Mouse (Mus musculus) midbrain, embryonic 14.5 days (tissue): ENCODE data around the gene Nfatc4. TPM values are rescaled to one million over a fixed set of nuclear protein-coding genes. Genes with fewer than 3 reads are reported as not detected.

Source experiments
- ATAC-seq: fragments of 200-750 bp; cut with Nextera tagmentation; 2 replicates; pipeline ENCODE4 v1.8.0; 2017; ENCODE audit warnings: moderate number of reproducible peaks, moderate library complexity; ENCODE audit not compliant: low FRiP score, low TSS enrichment
- DNase-seq: peaks from one replicate; pipeline ENCODE4 v3.0.0-alpha.2; 2015
- H3K27ac ChIP-seq: fragments of 300-500 bp; sonication (generic); replicated peaks from 2 replicates; pipeline ENCODE4 v1.5.1; 2014; ENCODE audit warnings: mild to moderate bottlenecking, low read depth, low read length, moderate library complexity
- H3K27me3 ChIP-seq: fragments of 300-500 bp; sonication (generic); 2 replicates; pipeline ENCODE4 v1.6.1; 2014; ENCODE audit warnings: low read length, control low read depth, mixed read lengths; ENCODE audit not compliant: control insufficient read depth, insufficient read depth
- H3K36me3 ChIP-seq: fragments of 300-500 bp; sonication (generic); 2 replicates; pipeline ENCODE4 v1.6.1; 2014; ENCODE audit warnings: low read length, control low read depth; ENCODE audit not compliant: control insufficient read depth, insufficient read depth
- H3K4me1 ChIP-seq: fragments of 300-500 bp; sonication (generic); 2 replicates; pipeline ENCODE4 v1.6.1; 2014; ENCODE audit warnings: mild to moderate bottlenecking, antibody characterized with exemption, low read length, control low read depth; ENCODE audit not compliant: control insufficient read depth, insufficient read depth
- H3K4me2 ChIP-seq: fragments of 300-500 bp; sonication (generic); 2 replicates; pipeline ENCODE4 v1.6.1; 2014; ENCODE audit warnings: mild to moderate bottlenecking, low read length, moderate library complexity
- H3K4me3 ChIP-seq: fragments of 300-500 bp; sonication (generic); replicated peaks from 2 replicates; pipeline ENCODE4 v1.5.1; 2014; ENCODE audit warnings: low read depth, low read length
- H3K9ac ChIP-seq: fragments of 300-500 bp; sonication (generic); replicated peaks from 2 replicates; pipeline ENCODE4 v1.6.1; 2014; ENCODE audit warnings: mild to moderate bottlenecking, low read length, moderate library complexity
- H3K9me3 ChIP-seq: fragments of 300-500 bp; sonication (generic); 2 replicates; pipeline ENCODE4 v1.6.1; 2016; ENCODE audit warnings: low read length, control low read depth, mixed read lengths; ENCODE audit not compliant: control insufficient read depth
- WGBS: fragments of 180-500 bp; shearing (Covaris S2); extraction: QIAGEN DNeasy Blood & Tissue Kit; methylation state at CpG from one replicate; pipeline ENCODE4 v1.1.7; 2014; 5-methylcytosine and 5-hydroxymethylcytosine counted together
- polyA plus RNA-seq: library from polyadenylated mRNA; unstranded; fragments of >200 nt; fragmentation: Nextera tagmentation; extraction: Ambion mirVana; gene quantifications from 2 replicates; pipeline ENCODE4 v1.2.1, GENCODE M21; 2014

Nfatc4 gene
- polyA plus RNA-seq, 1 experiment from 2014 or later, result 8.7 TPM

- 97% methylated on average over 6 of the region's 6 CpGs for WGBS
Measured at GRCm38 (mm10) chr14:55869538-55869937, 46.6 kb downstream of the Nfatc4 start.

GRCm38 (mm10) chr14:55872039-55872438 is 49.1 kb downstream of the Nfatc4 start:
- WGBS, result 89% methylated on average over 12 of the region's 12 CpGs
- Histone ChIP-seq H3K9me3 (no peaks in the 10 kb centered on the region), H3K36me3 (peaks cover 57% of the 10 kb centered on the region), H3K4me3 (no peak overlapping the region), H3K9ac (no peak overlapping the region), H3K27ac (no peak overlapping the region), H3K4me2 (no peak overlapping the region), H3K27me3 (no peaks in the 10 kb centered on the region), H3K4me1 (no peaks in the 10 kb centered on the region)
- no peak for ATAC-seq
- no peak for DNase-seq

More at GRCm38 (mm10) chr14:55869538-55869937, 46.6 kb downstream of the Nfatc4 start:
- DNase-seq, result no peak
- H3K27ac ChIP-seq, result no peak overlapping the region
- no peak overlapping the region for H3K4me3 ChIP-seq
- no peaks in the 10 kb centered on the region for H3K27me3 ChIP-seq
- H3K36me3 ChIP-seq, result peaks cover 81% of the 10 kb centered on the region
- ATAC-seq, result no peak
- H3K4me2 ChIP-seq, result no peak overlapping the region
- no peaks in the 10 kb centered on the region for H3K9me3 ChIP-seq
- no peak overlapping the region for H3K9ac ChIP-seq
- H3K4me1 ChIP-seq, result no peaks in the 10 kb centered on the region

- 91% methylated on average over 17 of the region's 17 CpGs for WGBS
- Histone ChIP-seq H3K9ac (no peak overlapping the region), H3K4me1 (no peaks in the 10 kb centered on the region)
Measured at GRCm38 (mm10) chr14:55872551-55872950, 49.6 kb downstream of the Nfatc4 start.

GRCm38 (mm10) chr14:55873242-55873713 is 50.3 kb downstream of the Nfatc4 start:
- WGBS, result 87% methylated on average over 8 of the region's 8 CpGs
- H3K4me2 ChIP-seq, result no peak overlapping the region
- H3K4me3 ChIP-seq, result no peak overlapping the region
- DNase-seq, result no peak
- H3K9me3 ChIP-seq, result no peaks in the 10 kb centered on the region
- H3K27ac ChIP-seq, result no peak overlapping the region; the same call in 1 of the 2 replicates
- peaks cover 49% of the 10 kb centered on the region for H3K36me3 ChIP-seq
- no peak overlapping the region for H3K9ac ChIP-seq
- H3K4me1 ChIP-seq, result no peaks in the 10 kb centered on the region
- ATAC-seq, result no peak
- no peaks in the 10 kb centered on the region for H3K27me3 ChIP-seq

More at GRCm38 (mm10) chr14:55872551-55872950, 49.6 kb downstream of the Nfatc4 start:
- no peak for DNase-seq
- H3K27me3 ChIP-seq, result no peaks in the 10 kb centered on the region
- 0 out of 2 replicates have a peak, but pooled peaks have one; percentile 25 for ATAC-seq
- no peak overlapping the region for H3K27ac ChIP-seq
- no peaks in the 10 kb centered on the region for H3K9me3 ChIP-seq
- H3K4me2 ChIP-seq, result no peak overlapping the region
- H3K4me3 ChIP-seq, result no peak overlapping the region
- peaks cover 56% of the 10 kb centered on the region for H3K36me3 ChIP-seq

- H3K27me3 ChIP-seq, result no peaks in the 10 kb centered on the region
- no peak overlapping the region for H3K4me3 ChIP-seq
- WGBS, result 14% methylated on average over 30 of the region's 30 CpGs
- H3K4me1 ChIP-seq, result no peaks in the 10 kb centered on the region
- no peaks in the 10 kb centered on the region for H3K9me3 ChIP-seq
- DNase-seq (peak; percentile 85), ATAC-seq (peak; percentile 63)
- peak overlapping the region; percentile 33 for H3K4me2 ChIP-seq
- H3K36me3 ChIP-seq, result peaks cover 42% of the 10 kb centered on the region
- H3K27ac ChIP-seq, result peak overlapping the region; percentile 50; the same call in 1 of the 2 replicates
- H3K9ac ChIP-seq, result no peak overlapping the region
Measured at GRCm38 (mm10) chr14:55873714-55874683, 51.1 kb downstream of the Nfatc4 start.

GRCm38 (mm10) chr14:55877469-55878315 is 54.7 kb downstream of the Nfatc4 start:
- H3K9ac ChIP-seq, result no peak overlapping the region
- DNase-seq, result no peak
- no peak overlapping the region for H3K4me3 ChIP-seq
- no peaks in the 10 kb centered on the region for H3K4me1 ChIP-seq
- peaks cover 7% of the 10 kb centered on the region; the same call in 1 of the 2 replicates for H3K36me3 ChIP-seq
- H3K4me2 ChIP-seq, result no peak overlapping the region
- H3K27ac ChIP-seq, result no peak overlapping the region
- H3K9me3 ChIP-seq, result no peaks in the 10 kb centered on the region
- no peaks in the 10 kb centered on the region for H3K27me3 ChIP-seq
- 34% methylated on average over 14 of the region's 14 CpGs for WGBS
- ATAC-seq, result no peak

- no peak for ATAC-seq
- Histone ChIP-seq H3K4me2 (no peak overlapping the region), H3K9me3 (no peaks in the 10 kb centered on the region), H3K4me3 (no peak overlapping the region), H3K27me3 (no peaks in the 10 kb centered on the region), H3K4me1 (no peaks in the 10 kb centered on the region), H3K36me3 (no peaks in the 10 kb centered on the region), H3K9ac (no peak overlapping the region), H3K27ac (no peak overlapping the region)
- 38% methylated on average over 7 of the region's 7 CpGs for WGBS
- DNase-seq, result no peak
Measured at GRCm38 (mm10) chr14:55878316-55878940, 55.5 kb downstream of the Nfatc4 start.

GRCm38 (mm10) chr14:55879623-55880022 is 56.7 kb downstream of the Nfatc4 start:
- H3K36me3 ChIP-seq, result no peaks in the 10 kb centered on the region
- H3K9me3 ChIP-seq, result no peaks in the 10 kb centered on the region
- H3K4me2 ChIP-seq, result no peak overlapping the region
- DNase-seq (peak; percentile 79), ATAC-seq (peak; percentile 53; the same call in 1 of the 2 replicates)
- 29% methylated on average over 1 of the region's 1 CpGs for WGBS
- H3K27ac ChIP-seq, result no peak overlapping the region
- H3K9ac ChIP-seq, result no peak overlapping the region
- 0 out of 2 replicates have a peak, but pooled peaks cover 2% of the 10 kb centered on the region for H3K4me1 ChIP-seq
- no peaks in the 10 kb centered on the region for H3K27me3 ChIP-seq
- H3K4me3 ChIP-seq, result no peak overlapping the region
